Mouse (Mus musculus): Measurements from ENCODE around the gene Akap10.
"Not testable (repeated sequence)": the region's sequence is repeated elsewhere in the genome, so short reads cannot be mapped to it uniquely, and the experiment has no call there.

The Akap10 gene

GRCm38 (mm10) chr11:61930640-61931586 is 861 bp upstream of the Akap10 start:
- intact Hi-C loops (cut with DNase I) = no loop called here

DNA sequence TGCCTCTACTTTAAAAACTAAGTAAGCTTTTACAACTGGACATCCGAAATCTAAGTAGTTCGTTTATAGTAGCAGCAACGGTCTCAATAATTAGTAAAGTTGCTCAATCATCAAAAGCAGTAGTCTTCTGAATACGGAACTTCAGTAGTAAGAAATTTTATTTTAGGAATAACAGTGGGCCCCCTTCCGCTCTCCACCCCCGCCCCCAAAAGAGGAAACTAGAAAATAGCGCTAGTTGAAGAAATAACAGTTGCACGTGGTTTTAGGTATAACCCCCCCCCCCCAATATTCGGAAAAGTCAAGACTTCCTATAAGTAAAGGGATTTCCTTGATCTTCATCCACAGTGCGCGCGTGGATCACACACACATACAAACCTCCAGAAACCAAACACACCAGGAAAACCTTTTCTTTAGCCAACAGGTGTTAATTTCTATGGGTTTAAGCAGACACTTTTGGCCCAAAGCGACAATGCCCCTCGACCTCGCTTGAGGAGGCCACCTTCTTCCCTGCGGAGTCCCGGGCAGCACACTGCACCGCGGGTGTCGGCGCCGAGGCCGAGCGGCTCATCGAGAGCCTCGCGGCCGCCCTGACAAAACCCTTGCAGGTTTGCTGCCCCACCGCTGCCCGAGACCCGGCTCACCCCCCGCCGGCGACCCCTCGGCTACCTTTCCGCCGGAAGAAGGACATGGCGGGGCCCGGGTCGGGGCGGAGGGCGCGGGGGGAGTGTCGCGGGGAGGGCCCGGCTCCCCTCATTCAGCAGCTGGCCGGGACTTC is 542 bp downstream of the Akap10 start:
- intact Hi-C loops (cut with DNase I) = no loop called here

GRCm38 (mm10) chr11:61923309-61923708 is 6.7 kb downstream of the Akap10 start:
- intact Hi-C loops (cut with DNase I) = no loop called here

GRCm38 (mm10) chr11:61919702-61920101 is 10.3 kb downstream of the Akap10 start:
- intact Hi-C loops (cut with DNase I) = no loop called here

GRCm38 (mm10) chr11:61908315-61908714 is 21.7 kb downstream of the Akap10 start:
- intact Hi-C loops (cut with DNase I) = no loop called here

GRCm38 (mm10) chr11:61882183-61882582 is 47.9 kb downstream of the Akap10 start:
- intact Hi-C loops (cut with DNase I) = no loop called here

DNA sequence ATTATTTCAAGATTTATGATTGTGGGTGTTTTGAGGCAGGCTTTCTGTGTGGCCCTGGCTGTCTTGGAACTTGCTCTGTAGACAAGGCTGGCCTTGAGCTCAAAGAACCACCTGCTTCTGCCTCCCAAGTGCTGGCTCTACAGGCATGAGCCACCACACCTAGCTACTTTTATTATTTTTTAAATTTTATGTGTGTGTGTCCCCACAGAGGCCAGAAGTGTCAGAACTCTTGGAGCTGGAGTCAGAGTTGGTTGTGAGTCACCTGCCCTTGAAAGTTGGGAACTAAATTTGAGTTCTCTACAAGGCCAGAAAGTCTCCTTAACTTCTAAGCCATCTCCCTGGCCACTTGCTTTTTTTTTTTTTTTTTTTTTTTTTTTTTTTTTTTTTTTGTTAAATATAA is 50.1 kb downstream of the Akap10 start:
- intact Hi-C loops (cut with DNase I) = no loop called here

GRCm38 (mm10) chr11:61871881-61872280 is 58.2 kb downstream of the Akap10 start:
- intact Hi-C loops (cut with DNase I) = no loop called here

- intact Hi-C loops (cut with DNase I) = no loop called here
These were observed 63.2 kb downstream of the Akap10 start for GRCm38 (mm10) chr11:61866856-61867255.

- intact Hi-C loops (cut with DNase I) = no loop called here
These were observed 68.1 kb downstream of the Akap10 start for GRCm38 (mm10) chr11:61861781-61862547.

DNA sequence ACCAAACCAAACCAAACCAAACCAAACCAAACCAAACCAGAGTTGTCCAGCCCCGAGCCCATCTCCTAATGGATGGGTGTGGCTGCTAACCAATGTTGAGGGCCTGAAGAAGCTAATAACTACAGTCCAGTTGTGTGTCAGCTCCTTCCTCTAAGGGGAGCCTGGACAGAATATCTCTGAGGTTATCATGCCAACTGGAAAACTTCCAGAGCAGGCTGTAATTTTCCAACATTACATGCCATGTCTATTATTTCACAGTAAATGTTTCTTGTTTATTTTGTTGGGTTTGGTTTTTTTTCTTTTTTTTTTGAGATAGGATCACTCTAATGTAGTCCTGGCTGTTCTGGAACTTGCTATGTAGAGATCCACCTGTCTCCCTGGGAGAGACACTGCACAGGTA is 70.7 kb downstream of the Akap10 start:
- intact Hi-C loops (cut with DNase I) = no loop called here

DNA sequence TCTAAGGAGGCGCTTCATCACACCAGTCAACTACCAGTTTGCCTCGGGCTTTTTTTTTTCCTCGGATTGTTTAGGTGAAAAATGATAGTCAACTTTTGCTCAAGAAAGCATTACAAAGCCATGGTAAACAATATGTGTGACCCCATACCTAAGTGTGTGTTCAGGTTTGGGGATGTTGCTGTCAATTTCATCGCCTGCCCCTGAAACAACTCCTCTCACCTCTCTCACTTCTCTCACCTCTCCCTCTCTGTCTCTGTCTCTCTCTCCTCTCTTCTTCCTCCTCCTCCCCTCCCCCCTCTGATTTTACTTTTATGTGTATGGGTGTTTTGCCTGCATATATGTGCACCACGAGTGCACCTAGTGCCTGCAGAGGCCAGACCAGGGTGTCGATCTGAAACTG is 74.5 kb downstream of the Akap10 start:
- intact Hi-C loops (cut with DNase I) = no loop called here

DNA sequence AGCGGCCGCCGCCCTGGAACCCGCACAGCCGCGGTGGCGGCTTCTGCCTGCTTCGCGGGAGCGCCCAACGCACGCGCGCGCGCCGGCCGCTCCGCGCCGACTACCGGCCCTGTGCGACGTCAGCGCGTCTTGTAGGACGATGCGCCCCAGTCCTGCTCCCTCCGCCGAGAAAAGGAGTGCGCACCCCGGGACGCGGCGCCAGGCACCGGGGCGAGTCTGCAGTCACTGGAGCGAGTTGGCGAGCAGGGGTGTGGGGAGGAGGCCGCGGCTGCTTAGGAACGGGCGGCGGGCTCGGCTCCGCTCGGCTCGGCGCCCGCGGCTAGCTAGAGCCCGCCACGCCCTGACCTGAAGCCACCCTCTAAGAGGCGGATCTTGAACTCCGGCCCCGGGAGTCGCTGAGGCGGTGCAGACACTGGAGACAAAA is 75.1 kb downstream of the Akap10 start, which contains the start of gene Ulk2:
Ulk2 (minus strand) TSS at position 86 of the 424 bp plus-strand sequence.
- intact Hi-C loops (cut with DNase I) = no loop called here

DNA sequence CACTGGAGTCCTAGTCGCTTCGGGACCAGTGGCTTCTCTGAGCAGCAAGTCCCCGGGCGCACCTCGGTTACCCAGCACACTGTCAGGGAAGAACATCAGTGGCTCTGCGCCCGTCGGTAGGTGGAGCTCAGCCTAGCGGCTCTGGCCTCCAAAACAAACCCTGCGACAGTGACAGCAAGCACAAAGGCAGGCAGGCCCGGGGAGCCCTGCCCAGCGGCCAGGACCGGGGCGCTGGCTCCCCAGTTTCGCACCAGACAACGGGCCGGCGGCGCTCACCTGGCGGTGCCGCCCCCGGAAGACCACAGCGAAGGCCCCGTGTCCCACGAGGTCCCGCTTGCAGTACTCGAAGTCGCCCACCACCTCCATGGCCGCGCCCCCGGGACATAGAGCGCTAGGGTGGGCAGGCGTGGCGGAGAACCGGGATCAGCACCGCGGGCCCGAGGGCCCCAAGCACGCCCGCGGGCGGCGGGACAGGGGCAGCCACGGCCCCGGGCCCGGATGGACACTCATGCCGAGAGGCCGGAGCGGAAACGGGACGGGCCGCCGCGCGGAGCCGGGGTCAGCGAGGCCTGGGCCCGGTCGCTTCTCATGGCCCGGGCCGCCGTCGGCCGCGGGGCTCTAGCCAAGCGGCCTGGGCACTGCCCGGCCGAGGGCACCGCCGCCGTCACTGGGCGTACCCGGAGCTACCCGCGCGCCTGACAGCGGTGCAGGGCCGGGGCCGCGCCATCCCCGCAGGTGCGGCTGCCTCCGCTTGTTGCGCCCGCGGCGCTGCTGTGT is 75.7 kb downstream of the Akap10 start:
- intact Hi-C loops (cut with DNase I) = no loop called here

DNA sequence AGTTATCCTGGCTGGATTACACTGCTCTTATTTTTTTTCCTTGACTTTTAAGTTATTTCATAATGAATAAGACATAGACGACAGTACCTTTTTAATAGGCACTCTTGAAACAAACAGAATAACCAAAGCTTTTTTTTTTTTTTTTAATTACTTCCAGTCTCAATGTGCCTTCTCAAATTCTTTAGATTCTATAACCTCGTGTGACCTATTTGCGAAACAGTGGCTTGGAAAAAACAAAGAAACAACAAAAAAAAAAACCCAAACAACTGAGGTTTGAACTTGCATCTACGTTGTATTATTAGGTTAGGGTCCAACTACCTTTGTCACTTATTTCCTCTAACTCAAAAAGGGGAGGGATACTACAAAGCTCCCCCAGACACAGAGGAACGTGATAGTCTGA is 76.4 kb downstream of the Akap10 start:
- intact Hi-C loops (cut with DNase I) = no loop called here

GRCm38 (mm10) chr11:61852916-61853315 is 77.1 kb downstream of the Akap10 start:
- intact Hi-C loops (cut with DNase I) = no loop called here

DNA sequence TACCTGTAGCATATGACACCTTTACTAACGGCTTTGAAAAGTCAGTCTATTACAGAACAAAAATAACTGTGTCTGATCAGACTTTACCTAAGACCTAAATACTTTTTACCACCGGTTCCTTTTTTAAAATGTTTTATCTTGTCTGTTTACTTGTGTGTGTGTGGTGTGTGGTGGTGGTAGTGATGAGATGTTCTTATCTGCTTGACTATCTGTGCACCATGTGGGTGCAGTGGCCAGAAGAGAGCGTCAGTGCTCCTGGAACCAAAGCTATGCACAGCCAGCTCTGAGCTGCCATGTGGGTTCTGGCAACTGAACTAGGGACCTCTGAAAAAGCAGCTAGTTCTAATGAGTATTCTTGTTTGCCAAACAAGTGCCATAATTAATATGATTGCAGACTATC is 78.9 kb downstream of the Akap10 start:
- intact Hi-C loops (cut with DNase I) = no loop called here

DNA sequence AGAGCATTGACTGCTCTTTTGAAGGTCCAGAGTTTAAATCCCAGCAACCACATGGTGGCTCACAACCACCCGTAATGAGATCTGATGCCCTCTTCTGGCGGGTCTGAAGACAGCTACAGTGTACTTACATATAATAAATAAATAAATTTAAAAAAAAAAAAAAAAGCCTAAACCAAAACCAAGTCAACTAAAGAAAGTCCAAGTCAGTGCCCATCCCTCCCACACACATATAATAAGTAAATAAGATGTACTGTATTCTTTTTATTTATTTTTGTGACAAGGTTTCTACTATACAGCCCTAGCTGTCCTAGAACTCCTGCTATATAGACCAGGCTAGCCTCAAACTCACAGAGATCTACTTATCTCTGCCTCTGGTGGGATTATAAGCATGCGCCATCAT is 89.4 kb downstream of the Akap10 start:
- intact Hi-C loops (cut with DNase I) = not testable (repeated sequence)

- intact Hi-C loops (cut with DNase I) = no loop called here
These were observed 90.1 kb downstream of the Akap10 start for GRCm38 (mm10) chr11:61839940-61840339.

GRCm38 (mm10) chr11:61839182-61839581 is 90.9 kb downstream of the Akap10 start:
- intact Hi-C loops (cut with DNase I) = no loop called here

All from adrenal gland (tissue).